Mouse (Mus musculus) kidney, postnatal 36 days (tissue): ENCODE results near the gene Cenpn.
A peak's percentile ranks its signal among the peaks of the same experiment; 100 is the strongest.

ENCODE experiments used
- DNase-seq, 2 experiments: peaks; one replicate each; pipeline ENCODE4 v3.0.0; 2021 to 2022; ENCODE audit warnings: mixed read lengths in 2 of 2

The Cenpn gene

DNA sequence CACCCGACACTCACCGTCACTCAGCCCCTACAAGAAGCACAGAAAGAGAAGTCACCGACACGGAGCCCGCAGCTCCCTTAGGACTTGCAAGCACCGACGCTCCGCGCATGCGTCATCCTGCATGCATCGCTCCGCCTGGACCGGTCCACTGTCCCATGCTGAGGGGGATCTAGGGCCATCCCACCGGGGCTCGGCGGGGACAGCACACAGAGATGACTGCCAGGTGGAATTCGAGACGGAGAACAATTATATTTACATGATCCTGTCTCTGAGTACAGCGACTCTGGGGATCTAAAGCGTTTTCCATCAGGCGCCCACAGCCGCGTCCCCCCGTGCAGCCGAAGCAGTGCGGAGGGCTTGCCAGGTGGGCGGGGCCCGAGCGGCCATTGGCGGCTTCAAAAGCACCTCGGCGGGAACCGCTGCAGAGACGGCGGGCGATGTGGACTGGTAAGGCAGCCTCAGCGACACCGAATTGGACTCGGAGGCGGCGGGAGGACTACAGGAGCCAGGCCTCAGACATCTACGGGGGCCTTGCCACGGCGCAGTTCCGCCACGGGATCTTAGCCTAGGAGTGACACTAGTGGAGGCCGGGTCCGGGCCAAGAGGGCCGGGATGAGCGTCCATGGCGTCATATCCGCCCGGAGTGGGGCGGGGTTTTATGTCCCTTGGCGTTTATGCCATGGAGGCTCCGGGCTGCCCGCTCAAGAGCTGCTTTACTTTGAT lies at the start of gene Cenpn, which contains the start of gene Cmc2:
TSS of gene Cenpn (plus strand) at position 394 of the 723 bp plus-strand sequence.
TSS of gene Cmc2 (minus strand) at position 119 of the 723 bp plus-strand sequence.
- peak; percentile 93 to 96 for DNase-seq

DNA sequence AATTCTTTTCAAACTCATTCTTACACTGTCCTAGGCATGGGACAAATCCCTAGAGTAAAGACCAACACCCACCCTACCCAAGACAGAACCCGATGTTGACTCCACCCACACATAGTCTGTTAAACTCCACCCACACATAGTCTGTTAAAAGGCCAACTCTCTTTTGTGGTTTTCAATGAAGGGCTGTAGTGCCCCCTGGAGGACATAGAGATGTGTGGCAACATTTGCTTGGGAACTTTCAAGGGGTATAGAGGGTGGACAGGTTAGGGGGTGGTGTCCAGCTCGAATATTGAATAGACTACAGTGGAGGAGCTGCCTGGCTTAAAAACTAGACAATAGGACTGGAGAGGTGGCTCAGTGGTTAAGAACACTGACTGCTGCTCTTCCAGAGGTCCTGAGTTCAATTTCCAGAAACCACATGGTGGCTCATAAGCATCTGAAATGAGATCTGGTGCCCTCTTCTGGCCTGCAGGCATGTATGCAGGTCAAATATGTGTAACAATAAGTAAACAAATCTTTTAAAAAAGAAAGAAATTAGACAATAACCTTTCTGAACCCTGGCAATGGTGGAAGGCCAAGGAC lies 48.7 kb upstream of the Cenpn start:
- peak; percentile 10 to 39 for DNase-seq

GRCm38 (mm10) chr8:116873586-116873985 lies 47.9 kb upstream of the Cenpn start:
- no peak for DNase-seq

DNA sequence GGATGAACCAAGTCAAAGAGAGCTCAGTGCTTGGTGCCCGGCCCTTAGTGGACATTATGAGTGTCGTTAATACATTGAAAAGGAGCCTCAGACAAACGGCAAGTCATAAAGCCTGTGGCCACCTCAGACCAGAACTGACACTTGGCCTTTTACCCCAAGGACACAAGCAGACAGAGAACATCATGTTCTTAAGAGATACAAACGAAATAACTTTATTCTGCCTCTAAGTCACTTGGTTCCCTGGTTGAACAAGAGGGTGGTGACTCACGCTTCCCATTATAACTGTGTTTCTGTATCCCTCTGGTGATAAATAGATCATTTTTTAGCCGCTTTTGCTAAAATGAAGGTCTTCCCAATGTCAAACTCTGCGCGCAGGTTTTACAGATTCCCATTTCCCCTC lies 47.5 kb upstream of the Cenpn start:
- DNase-seq, result no peak

GRCm38 (mm10) chr8:116875798-116876450 lies 45.6 kb upstream of the Cenpn start:
- no peak for DNase-seq

GRCm38 (mm10) chr8:116881396-116881795 lies 40.1 kb upstream of the Cenpn start:
- no peak for DNase-seq

DNA sequence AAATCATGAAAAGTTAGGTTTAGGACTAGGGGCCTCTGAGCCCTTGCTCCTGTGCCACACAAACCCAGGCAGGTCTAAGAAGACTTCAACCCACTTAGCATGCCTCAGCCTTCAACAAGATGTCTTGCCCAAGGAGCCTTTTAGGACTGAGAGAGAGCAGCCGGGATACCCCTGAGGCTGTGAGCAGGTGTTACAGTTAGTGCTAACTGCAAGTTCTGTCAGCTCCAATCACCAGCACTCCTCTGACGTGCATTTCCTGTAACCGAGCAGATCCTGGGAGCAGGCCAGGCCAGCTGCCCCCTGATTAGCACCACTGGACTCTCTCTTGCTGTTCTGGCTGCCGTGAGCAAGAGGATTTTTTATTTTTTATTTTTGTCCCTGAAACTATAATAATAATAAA lies 33.7 kb upstream of the Cenpn start:
- no peak for DNase-seq

DNA sequence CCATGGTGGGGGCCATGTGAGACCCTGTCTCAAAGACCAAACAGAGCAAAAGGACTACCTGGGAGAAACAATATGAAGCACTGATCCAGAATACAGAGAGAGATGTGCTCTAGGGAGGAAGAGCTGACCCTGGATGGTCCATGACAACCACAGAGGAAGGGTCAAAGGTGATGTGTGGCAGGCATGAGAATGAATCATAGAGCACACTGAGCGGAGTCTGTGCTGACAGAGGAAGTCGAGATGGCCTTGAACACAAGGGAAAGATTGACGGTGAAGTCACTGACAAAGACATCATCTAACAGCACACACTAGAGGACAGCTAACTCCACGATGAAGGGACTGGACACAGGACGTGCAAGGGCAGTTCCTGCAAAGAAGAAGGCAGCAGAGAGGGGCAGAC lies 30.1 kb upstream of the Cenpn start:
- DNase-seq, result no peak

GRCm38 (mm10) chr8:116892130-116892529 lies 29.4 kb upstream of the Cenpn start:
- no peak for DNase-seq

- DNase-seq, result no peak
These were observed 28.9 kb upstream of the Cenpn start for GRCm38 (mm10) chr8:116892636-116893035.

- DNase-seq, result no peak
These were observed 27.6 kb upstream of the Cenpn start for GRCm38 (mm10) chr8:116893938-116894337.

DNA sequence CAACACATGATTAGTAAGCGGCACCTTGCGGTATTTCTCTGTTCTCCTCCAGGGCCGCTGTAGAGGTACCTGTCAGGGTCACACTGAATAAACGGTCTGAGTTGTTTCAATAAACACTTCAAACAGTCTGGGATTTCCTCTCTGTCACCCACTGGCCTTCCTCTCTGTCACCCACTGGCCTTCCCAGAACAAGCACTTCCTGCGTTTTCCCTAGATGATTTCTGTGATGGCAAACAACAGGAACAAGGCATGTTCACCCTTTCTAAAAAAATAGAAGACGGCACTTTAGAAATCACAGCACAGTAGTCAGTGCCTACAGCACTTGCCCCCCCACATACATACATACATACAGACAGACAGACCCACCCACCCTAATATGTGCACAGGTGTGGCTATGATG lies 26.0 kb upstream of the Cenpn start:
- DNase-seq, result peak in 1 of 2 experiments; percentile 19

GRCm38 (mm10) chr8:116904736-116905135 lies 16.8 kb upstream of the Cenpn start:
- no peak for DNase-seq

DNA sequence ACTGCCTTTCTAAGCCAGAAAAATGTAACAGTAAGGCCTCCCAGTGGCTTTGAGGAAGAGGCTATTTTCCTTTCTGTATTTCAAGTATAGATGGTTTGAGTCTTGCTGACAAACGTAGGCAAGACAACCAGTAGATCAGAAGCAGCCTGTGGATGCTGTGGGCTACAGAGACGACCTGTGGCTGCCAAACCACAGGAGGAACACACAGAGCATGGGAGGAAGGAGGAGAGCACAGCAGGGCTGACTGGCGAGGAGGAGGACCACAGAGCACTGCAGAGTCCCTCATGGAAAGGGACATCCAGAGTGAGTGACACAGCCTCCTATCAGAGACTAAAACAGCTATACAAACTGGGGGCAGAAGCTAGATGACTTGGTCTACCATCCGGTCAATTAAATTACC lies 16.3 kb upstream of the Cenpn start:
- DNase-seq, result no peak

DNA sequence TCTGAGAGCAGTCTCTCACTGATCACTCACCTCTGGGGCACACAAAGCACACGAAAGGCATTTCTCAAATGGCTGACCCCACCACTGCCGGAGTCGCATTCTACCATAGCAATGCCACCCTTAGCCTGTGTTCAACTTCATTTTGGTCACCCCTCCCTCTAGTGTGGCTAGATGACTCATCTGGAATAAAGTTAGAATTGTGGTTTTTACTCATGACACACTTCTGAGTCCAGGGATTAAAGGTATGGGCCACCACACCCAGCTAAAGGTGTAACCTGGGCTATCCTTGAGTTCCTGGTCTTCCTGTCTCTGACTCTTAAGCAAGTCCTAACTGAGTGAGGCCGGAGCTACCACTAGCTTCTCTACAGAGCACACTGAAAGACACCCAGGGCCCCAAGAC lies 15.7 kb upstream of the Cenpn start:
- DNase-seq, result no peak

GRCm38 (mm10) chr8:116921005-116921336 lies 559 bp upstream of the Cenpn start:
- no peak for DNase-seq

GRCm38 (mm10) chr8:116922060-116922757 lies 679 bp downstream of the Cenpn start:
- DNase-seq, result no peak

DNA sequence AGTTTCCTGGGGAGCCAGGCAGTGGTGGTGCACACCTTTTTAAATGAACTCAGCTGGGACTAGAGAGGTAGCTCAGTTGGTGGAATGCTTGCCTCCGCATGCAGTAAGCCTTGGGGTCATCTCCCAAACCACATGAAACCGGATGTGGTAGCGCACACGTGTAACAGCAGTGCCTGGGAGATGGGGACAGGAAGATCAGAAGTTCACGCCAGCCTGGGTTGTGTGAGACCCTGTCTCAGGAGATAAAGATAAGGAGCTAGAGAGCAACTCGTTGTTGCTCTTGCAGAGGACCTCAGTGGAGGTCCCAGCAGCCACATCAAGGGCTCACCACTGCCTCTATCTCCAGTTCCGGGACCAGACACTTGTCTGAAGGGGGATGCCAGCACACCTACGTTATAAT lies 2.0 kb downstream of the Cenpn start:
- DNase-seq, result no peak

- peak; percentile 25 to 82 for DNase-seq
These were observed 6.3 kb downstream of the Cenpn start for GRCm38 (mm10) chr8:116927880-116928279.

- no peak for DNase-seq
These were observed 7.1 kb downstream of the Cenpn start for GRCm38 (mm10) chr8:116928588-116928987.

DNA sequence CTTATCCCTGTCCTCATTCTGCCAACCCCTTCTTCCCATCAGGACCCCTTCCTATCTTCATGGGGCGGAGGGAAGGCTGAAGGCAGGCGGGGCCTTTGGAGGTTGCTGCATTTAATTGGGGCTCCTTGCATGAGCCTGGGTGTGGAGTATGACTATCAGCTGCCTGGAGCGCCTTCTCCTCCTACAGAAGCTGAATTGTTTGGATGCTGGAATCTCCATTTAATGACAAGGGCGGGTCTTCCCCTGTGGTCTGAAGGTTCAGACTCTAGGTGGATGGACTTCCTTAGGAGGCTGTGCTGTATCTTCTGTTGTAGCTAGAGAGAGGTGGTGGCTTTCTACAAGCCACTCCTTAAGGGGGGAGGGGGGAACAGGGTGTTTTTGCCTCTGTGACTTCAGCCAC lies 13.4 kb downstream of the Cenpn start:
- DNase-seq, result no peak

DNA sequence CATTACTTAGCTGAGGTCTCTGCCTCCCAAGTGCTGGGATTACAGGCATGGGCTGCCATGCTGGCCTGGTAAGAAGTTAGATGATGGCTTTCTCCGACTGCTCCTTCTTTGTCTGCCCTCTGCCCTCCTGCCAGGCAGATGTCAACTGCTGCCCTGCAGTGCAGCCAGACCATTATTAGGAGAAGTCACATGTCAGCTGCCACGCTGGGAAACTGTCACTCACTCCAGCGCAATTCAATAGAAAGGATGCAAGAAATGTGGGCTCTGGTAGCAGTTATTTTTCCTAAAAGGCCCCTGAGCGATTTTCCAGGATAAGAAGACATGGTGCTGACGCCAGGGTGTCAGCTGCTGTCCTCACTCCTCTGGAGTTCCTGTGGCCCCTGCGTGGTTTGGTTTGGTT lies 14.0 kb downstream of the Cenpn start:
- DNase-seq, result no peak

GRCm38 (mm10) chr8:116942284-116943058 lies 20.9 kb downstream of the Cenpn start:
- no peak for DNase-seq
